Mouse (Mus musculus): ENCODE measurements at regions not wholly inside any gene's neighbourhood (a gene's known extent, or its start where the extent isn't known, plus 50 kb on each side); places are given as distances from the start of the nearest gene placed in this dataset.

DNA sequence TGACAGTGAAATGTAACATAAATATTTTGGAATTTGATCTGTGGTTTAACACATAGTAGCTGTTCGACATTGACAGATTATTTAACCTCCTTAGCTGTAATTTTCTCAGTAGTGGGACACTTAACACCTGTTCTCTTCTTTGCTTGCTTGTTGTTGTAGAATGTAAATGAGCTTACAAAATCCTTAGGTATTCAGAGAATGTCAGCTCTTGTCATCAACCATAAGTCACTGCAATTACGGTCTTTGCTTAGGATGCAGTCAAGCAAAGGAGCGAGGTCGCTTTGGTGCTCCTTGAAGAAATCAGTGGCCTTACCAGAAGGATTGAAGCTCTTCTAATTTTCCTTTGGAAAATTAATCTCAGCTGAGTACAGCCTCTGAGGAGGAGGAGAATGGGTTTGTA lies 311.2 kb upstream of the Pappa start:
- DNase-seq (ENCODE audit: low read depth, low spot score) (peak; percentile 27), ATAC-seq (peak; percentile 73)
- ChIA-PET CTCF (no interaction called here), POLR2A (interaction anchor here (0.8 kb wide), 1 partner anchor 248 kb away, joined by 3 read pairs; no protein-coding TSS in a partner anchor)
- no peaks in the 10 kb centered on the region for H3K27me3 ChIP-seq
- TF ChIP-seq CTCF (IDR thresholded peaks at IDR 0.05), result no peak
- in situ Hi-C loops (cut with MboI; ENCODE audit: low pct_unique_long_range_greater_than_20kb), result loop anchor here (5.0 kb wide), 1 partner anchor 271 kb away; no protein-coding TSS in a partner anchor

DNA sequence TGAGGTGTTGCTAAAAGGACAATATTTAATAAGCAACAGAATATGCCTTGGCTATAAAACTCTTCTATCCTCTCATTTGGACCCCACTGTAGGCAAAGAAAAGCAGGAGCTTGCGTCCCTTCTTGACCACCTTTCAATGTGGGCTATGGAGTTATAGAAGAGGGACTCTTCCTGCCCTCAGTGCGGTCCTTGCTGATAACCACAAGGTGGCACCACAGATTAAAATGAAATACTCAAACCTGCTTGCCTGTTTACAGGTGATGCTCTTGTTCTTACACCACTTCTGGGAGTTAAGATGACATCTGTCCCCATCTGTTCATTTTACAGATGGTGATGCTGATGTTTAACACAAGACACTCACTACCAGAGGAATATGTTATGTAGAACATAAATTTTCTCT lies 291.1 kb upstream of the Pappa start:
- ATAC-seq, result no peak
- peak; percentile 69 for TF ChIP-seq CTCF (IDR thresholded peaks at IDR 0.05)
- CTCF ChIA-PET, result interaction anchor here (0.9 to 1.3 kb wide), 4 partner anchors 299 to 756 kb away, joined by 3 to 4 read pairs (median 3); no protein-coding TSS in a partner anchor
- H3K27me3 ChIP-seq, result no peaks in the 10 kb centered on the region
- in situ Hi-C loops (cut with MboI; ENCODE audit: low pct_unique_long_range_greater_than_20kb), result loop anchor here (5.0 to 10.0 kb wide), 3 partner anchors 252 to 752 kb away; no protein-coding TSS in a partner anchor
- POLR2A ChIA-PET, result no interaction called here
- DNase-seq (ENCODE audit: low read depth, low spot score), result no peak

DNA sequence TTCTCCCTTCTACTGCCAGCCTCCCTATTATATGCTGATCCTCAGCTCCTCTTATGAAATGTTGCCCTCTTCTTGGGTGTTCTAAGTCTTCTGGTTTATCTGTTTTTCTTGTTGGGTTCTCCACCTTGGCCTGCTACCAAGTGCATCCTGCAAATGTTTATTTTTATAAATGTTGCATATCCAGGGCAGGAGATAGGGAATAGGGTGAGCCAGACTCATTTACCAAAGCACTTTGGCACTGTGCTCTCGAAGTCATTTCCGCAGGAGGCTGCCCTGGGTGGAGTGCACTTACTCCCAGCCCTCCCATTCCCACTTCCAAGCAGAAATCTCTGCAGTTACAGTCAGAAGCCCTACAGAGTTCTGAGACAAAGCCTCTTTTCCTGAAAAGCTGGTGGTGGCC lies 249.5 kb upstream of the Pappa start:
- CTCF ChIA-PET, result no interaction called here
- in situ Hi-C loops (cut with MboI; ENCODE audit: low pct_unique_long_range_greater_than_20kb), result no loop called here
- POLR2A ChIA-PET, result interaction anchor here (0.7 kb wide), 1 partner anchor 8 kb away, joined by 3 read pairs; no protein-coding TSS in a partner anchor
- H3K27me3 ChIP-seq, result no peaks in the 10 kb centered on the region
- no peak for TF ChIP-seq CTCF (IDR thresholded peaks at IDR 0.05)
- no peak for DNase-seq (ENCODE audit: low read depth, low spot score)
- no peak for ATAC-seq

DNA sequence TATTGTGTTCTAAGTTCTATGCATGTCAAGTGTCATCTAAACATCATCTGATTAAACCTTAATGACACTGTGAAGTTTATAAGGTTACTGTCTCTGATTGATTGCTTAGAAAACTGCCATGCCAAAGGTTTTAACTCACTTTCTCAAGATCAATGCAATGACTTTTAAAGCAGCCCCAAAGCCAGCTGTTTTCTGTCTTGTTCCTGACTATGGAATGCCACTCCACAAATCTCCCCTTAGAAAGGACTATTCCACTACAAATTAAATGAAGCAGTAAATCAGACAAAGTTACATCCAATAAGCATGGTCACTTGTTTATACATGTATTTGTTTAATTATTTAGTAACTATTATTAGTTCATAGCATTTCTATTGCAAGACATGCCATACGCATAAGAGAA lies 247.1 kb upstream of the Pappa start:
- CTCF ChIA-PET, result no interaction called here
- POLR2A ChIA-PET, result no interaction called here
- in situ Hi-C loops (cut with MboI; ENCODE audit: low pct_unique_long_range_greater_than_20kb), result no loop called here

GRCm38 (mm10) chr4:64897935-64898334 lies 226.0 kb upstream of the Pappa start:
- CTCF ChIA-PET, result interaction anchor here (1.2 kb wide), 1 partner anchor 10 kb away, joined by 3 read pairs; no protein-coding TSS in a partner anchor
- in situ Hi-C loops (cut with MboI; ENCODE audit: low pct_unique_long_range_greater_than_20kb), result no loop called here
- H3K27me3 ChIP-seq, result no peaks in the 10 kb centered on the region
- TF ChIP-seq CTCF (IDR thresholded peaks at IDR 0.05), result no peak
- POLR2A ChIA-PET, result no interaction called here
- DNase-seq (ENCODE audit: low read depth, low spot score) (peak; percentile 74), ATAC-seq (peak; percentile 88)

More for the DNA sequence above, 247.1 kb upstream of the Pappa start:
- H3K27me3 ChIP-seq, result no peaks in the 10 kb centered on the region
- DNase-seq (ENCODE audit: low read depth, low spot score) (no peak), ATAC-seq (no peak)
- TF ChIP-seq CTCF (IDR thresholded peaks at IDR 0.05), result no peak

DNA sequence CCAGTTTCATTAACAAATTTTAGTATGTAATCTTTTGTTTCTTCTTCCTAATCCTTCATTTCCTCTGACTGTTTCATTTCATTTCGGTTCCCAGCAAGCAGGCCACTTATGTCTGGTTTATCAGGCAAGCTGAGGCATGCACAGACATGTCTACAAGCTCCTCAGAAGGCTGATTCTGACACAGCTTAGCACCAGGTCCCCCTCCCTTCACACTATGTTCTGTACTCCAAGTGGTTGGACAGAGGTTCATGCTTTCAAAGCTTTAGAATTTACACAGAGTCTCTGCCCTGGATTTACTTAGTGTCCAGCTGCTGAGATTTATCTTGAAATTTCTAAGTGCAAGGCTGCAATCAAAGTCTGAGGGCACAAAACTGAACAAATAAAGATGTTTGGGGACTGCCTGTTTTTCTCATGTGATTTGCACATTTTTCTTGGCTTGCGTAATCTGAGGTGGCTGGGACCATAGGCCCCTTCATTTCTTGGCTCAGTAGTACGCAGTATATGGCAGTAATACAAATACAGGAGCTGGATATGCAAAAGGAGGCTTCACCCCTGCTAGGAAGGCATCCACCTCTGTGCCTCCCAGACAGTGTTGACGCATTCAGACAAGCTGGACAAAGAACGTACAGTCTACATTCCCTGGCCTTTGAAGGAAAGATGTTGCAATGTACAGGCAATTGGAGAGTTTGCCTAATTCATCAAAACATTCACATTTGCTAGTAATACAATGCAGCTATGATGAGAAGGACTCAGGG lies 222.7 kb upstream of the Pappa start:
- in situ Hi-C loops (cut with MboI; ENCODE audit: low pct_unique_long_range_greater_than_20kb), result no loop called here
- DNase-seq (ENCODE audit: low read depth, low spot score) (no peak), ATAC-seq (no peak)
- ChIA-PET CTCF (no interaction called here), POLR2A (no interaction called here)
- TF ChIP-seq CTCF (IDR thresholded peaks at IDR 0.05), result no peak
- H3K27me3 ChIP-seq, result no peaks in the 10 kb centered on the region

DNA sequence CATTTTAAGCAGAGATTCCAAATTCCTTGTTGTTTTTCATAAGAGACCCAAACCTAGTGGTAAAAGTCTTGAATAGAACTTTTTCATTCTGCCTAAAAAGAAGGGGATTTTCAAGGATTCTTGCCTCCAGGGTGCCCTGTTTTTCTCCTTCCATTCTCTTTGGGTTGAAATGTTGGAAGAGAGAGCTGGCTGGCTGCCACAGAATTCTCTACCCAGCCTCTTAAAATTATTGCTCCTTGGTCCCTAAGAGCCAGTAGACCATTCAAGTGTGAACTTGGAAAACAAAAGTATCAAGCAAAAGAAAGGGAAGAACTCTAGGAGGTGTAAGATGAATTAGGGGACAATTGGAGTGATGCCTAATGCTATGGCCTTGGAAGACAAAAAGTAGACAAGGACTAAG lies 200.2 kb upstream of the Pappa start:
- in situ Hi-C loops (cut with MboI; ENCODE audit: low pct_unique_long_range_greater_than_20kb), result no loop called here

GRCm38 (mm10) chr4:64928553-64928952 lies 195.4 kb upstream of the Pappa start:
- POLR2A ChIA-PET, result no interaction called here
- ATAC-seq, result no peak
- no peaks in the 10 kb centered on the region for H3K27me3 ChIP-seq
- in situ Hi-C loops (cut with MboI; ENCODE audit: low pct_unique_long_range_greater_than_20kb), result no loop called here
- no peak for TF ChIP-seq CTCF (IDR thresholded peaks at IDR 0.05)
- no peak for DNase-seq (ENCODE audit: low read depth, low spot score)
- CTCF ChIA-PET, result no interaction called here

More for the DNA sequence above, 200.2 kb upstream of the Pappa start:
- ATAC-seq, result no peak
- POLR2A ChIA-PET, result no interaction called here
- CTCF ChIA-PET, result interaction anchor here (0.9 to 1.1 kb wide), 2 partner anchors 13 to 30 kb away, joined by 3 read pairs; no protein-coding TSS in a partner anchor
- TF ChIP-seq CTCF (IDR thresholded peaks at IDR 0.05), result no peak
- H3K27me3 ChIP-seq, result no peaks in the 10 kb centered on the region
- peak; percentile 25 for DNase-seq (ENCODE audit: low read depth, low spot score)

GRCm38 (mm10) chr4:64945547-64945946 lies 178.4 kb upstream of the Pappa start:
- no peaks in the 10 kb centered on the region for H3K27me3 ChIP-seq
- ChIA-PET CTCF (no interaction called here), POLR2A (no interaction called here)
- ATAC-seq, result no peak
- in situ Hi-C loops (cut with MboI; ENCODE audit: low pct_unique_long_range_greater_than_20kb), result no loop called here
- no peak for DNase-seq (ENCODE audit: low read depth, low spot score)
- no peak for TF ChIP-seq CTCF (IDR thresholded peaks at IDR 0.05)

DNA sequence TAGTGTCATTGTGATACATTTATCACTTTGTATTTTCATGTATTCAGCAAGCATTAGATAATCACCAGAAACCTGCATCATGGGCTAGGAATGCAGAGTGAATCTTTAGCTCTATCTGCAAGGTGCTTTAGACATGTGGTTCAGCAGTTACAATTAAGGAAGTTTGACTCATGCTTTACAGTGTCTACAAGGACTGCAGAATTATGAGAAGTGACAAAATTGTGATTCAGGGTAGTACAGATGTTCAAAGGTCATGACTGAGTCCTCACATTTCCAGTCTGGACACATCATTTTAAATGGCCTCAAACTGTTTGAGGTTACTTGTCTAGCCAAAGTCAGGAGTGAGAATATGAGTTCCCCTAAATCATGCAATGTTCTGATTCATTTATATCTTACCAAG lies 171.3 kb upstream of the Pappa start:
- ATAC-seq (no peak), DNase-seq (ENCODE audit: low read depth, low spot score) (peak; percentile 25)
- POLR2A ChIA-PET, result no interaction called here
- CTCF ChIA-PET, result no interaction called here
- TF ChIP-seq CTCF (IDR thresholded peaks at IDR 0.05), result no peak
- no peaks in the 10 kb centered on the region for H3K27me3 ChIP-seq
- in situ Hi-C loops (cut with MboI; ENCODE audit: low pct_unique_long_range_greater_than_20kb), result no loop called here

DNA sequence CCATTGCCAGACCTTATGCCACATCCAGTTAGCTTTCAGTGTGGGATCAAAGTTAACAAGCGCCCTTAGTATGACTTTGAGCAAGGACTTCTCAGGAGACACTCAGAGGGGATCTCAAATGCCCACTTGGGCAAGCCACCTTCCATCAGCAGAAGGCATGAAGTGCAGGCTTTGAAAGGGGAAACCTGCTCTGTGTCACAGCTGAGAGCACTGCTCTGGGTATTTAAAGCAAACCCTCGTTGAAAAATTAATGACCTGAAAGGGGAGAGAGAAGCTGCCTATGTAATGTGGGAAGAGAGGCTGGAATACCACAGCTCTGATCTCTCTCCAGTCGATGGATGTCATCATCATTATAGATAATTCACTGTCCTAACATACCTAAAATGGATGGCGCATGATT lies 165.1 kb upstream of the Pappa start:
- no peak for TF ChIP-seq CTCF (IDR thresholded peaks at IDR 0.05)
- CTCF ChIA-PET, result no interaction called here
- ATAC-seq (no peak), DNase-seq (ENCODE audit: low read depth, low spot score) (no peak)
- in situ Hi-C loops (cut with MboI; ENCODE audit: low pct_unique_long_range_greater_than_20kb), result no loop called here
- H3K27me3 ChIP-seq, result no peaks in the 10 kb centered on the region
- POLR2A ChIA-PET, result no interaction called here
